Mouse (Mus musculus) kidney, adult 10 weeks (tissue): ENCODE measurements around the gene Pofut2. TPM values are rescaled to one million over a fixed set of nuclear protein-coding genes. Genes with fewer than 3 reads are reported as not detected.

Experiments used
- polyA plus RNA-seq: library from polyadenylated mRNA; stranded (reverse); fragments of 350-450 nt; fragmentation: Illumina TruSeq; extraction: RNeasy Lipid Tissue Mini Kit (QIAGEN cat#74804); gene quantifications from one replicate; pipeline ENCODE4 v1.2.3, GENCODE M21; 2014; ENCODE audit warnings: low read depth, low replicate concordance

The Pofut2 gene
- polyA plus RNA-seq: 1.3 TPM

DNA sequence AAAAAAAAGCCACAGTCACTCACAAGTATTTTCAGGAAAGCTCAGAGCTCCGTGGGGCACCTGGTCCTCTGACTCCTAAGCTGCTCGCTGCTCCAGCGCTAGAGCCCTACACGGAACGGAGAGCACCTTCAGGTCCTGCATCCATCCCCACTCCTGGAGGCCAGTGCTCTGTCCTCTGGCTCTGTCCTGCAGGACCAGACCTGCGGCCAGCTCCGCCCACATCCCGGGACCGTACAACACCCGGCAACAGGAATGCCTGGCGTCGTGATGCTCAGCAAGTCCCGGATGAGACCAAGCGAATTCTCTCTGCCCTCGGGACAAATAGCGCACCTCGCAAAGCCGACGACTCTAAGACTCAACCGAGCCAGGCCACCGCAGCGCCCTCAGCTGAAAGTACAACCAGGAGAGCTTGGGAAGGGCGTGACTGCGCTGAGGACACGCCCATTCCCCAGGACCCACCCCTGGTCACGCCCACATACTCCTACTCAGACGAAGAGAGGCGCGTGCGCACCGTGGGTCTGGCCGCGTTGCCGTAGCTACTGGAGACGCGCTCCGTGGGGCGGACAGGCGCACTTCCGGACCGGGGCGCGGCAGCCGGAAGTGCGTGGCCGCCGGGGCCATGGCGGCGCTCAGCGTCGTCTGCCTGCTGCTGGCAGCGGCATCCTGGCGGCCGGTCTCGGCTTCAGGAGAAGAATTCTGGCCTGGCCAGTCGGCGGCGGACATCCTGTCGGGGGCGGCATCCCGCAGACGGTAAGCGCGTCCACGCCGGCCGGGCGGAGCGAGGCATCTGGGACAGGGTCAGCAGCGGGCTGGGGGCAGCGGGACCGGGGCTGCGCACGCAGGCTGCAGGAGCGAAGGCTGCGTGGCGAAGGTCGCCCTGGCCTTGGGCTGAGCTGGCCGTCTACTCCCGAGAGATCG, at the start of gene Pofut2:
Gene Pofut2, plus strand, starts transcription at position 515 of the 918 bp plus-strand sequence.

Other genes with a start within 250 kb of the Pofut2 start
- 4.0 TPM for gene Slc19a1, start 227.0 kb upstream of the Pofut2 start, polyA plus RNA-seq
- gene Col18a1, start 92.7 kb upstream of the Pofut2 start, polyA plus RNA-seq: 4.1 TPM
- 4.1 TPM for gene Adarb1, start 159.1 kb downstream of the Pofut2 start, polyA plus RNA-seq